Mouse (Mus musculus): ENCODE results near the gene Ctxn2. TPM values are rescaled to one million over a fixed set of nuclear protein-coding genes. Genes with fewer than 3 reads are reported as not detected.

Ctxn2 gene
- total and polyA plus RNA-seq, 3 experiments, result not detected

GRCm38 (mm10) chr2:125122288-125122623 is 14.2 kb upstream of the Ctxn2 start:
- Histone ChIP-seq H3K27me3 (replicated peaks) (no peaks in the 10 kb centered on the region), H3K4me2 (ENCODE audit: insufficient read depth, low read depth, poor library complexity, severe bottlenecking) (no peak overlapping the region), H3K27ac (ENCODE audit: insufficient read depth, low read depth) (no peak overlapping the region), H3K79me2 (replicated peaks; ENCODE audit: control insufficient read depth, extremely low read depth, insufficient read depth, poor library complexity, severe bottlenecking) (no peaks in the 10 kb centered on the region), H3K9ac (ENCODE audit: insufficient read depth, low read depth) (no peak overlapping the region), H3K4me3 (replicated peaks in 1 of 3; ENCODE audit: low read depth in 2 of 3, low read length in 2 of 3, poor library complexity in 1 of 3) (no peak overlapping the region), H3K9me3 (replicated peaks; ENCODE audit: low read length) (peaks cover 13% of the 10 kb centered on the region), H3K4me1 (ENCODE audit: control insufficient read depth in 1 of 2, insufficient read depth in 2 of 2) (no peaks in the 10 kb centered on the region), H3K36me3 (replicated peaks in 1 of 2; ENCODE audit: control insufficient read depth in 1 of 2, insufficient read depth in 1 of 2, low read length in 1 of 2) (no peaks in the 10 kb centered on the region)
- TF ChIP-seq TCF12 (IDR thresholded peaks at IDR 0.05; ENCODE audit: low read depth, low read length) (no peak), CHD1 (IDR thresholded peaks at IDR 0.05; ENCODE audit: low read depth, low read length) (no peak), CHD2 (IDR thresholded peaks at IDR 0.05; ENCODE audit: low read length) (no peak)
- in situ Hi-C loops (cut with MboI; ENCODE audit: low pct_ligation_motif_present, low pct_unique_long_range_greater_than_20kb, low sequenced_read_pairs), result no loop called here
- dilution Hi-C loops (cut with MboI; ENCODE audit: extremely low pct_ligation_motif_present, extremely low pct_unique_long_range_greater_than_20kb, low sequenced_read_pairs), result no loop called here
- no peak for DNase-seq (ENCODE audit: extremely low read depth)

- dilution Hi-C loops (cut with MboI; ENCODE audit: extremely low pct_ligation_motif_present, extremely low pct_unique_long_range_greater_than_20kb, low sequenced_read_pairs), result no loop called here
- no peak overlapping the region for H3K4me2 ChIP-seq (ENCODE audit: insufficient read depth, low read depth, poor library complexity, severe bottlenecking)
- in situ Hi-C loops (cut with MboI; ENCODE audit: low pct_ligation_motif_present, low pct_unique_long_range_greater_than_20kb, low sequenced_read_pairs), result no loop called here
- H3K9ac ChIP-seq (ENCODE audit: insufficient read depth, low read depth), result no peak overlapping the region
- H3K36me3 ChIP-seq (replicated peaks in 1 of 2; ENCODE audit: control insufficient read depth in 1 of 2, insufficient read depth in 1 of 2, low read length in 1 of 2), result no peaks in the 10 kb centered on the region
- H3K4me3 ChIP-seq (replicated peaks in 1 of 3; ENCODE audit: low read depth in 2 of 3, low read length in 2 of 3, poor library complexity in 1 of 3), result no peak overlapping the region
- no peak for DNase-seq (ENCODE audit: extremely low read depth)
- H3K27ac ChIP-seq (ENCODE audit: insufficient read depth, low read depth), result no peak overlapping the region
- no peaks in the 10 kb centered on the region for H3K4me1 ChIP-seq (ENCODE audit: control insufficient read depth in 1 of 2, insufficient read depth in 2 of 2)
- H3K27me3 ChIP-seq (replicated peaks), result no peaks in the 10 kb centered on the region
- H3K79me2 ChIP-seq (replicated peaks; ENCODE audit: control insufficient read depth, extremely low read depth, insufficient read depth, poor library complexity, severe bottlenecking), result no peaks in the 10 kb centered on the region
- no peak for TF ChIP-seq CHD2 (IDR thresholded peaks at IDR 0.05; ENCODE audit: low read length)
- no peak for TF ChIP-seq ZKSCAN1 (IDR thresholded peaks at IDR 0.05; ENCODE audit: borderline replicate concordance, low read depth, low read length)
- no peak for TF ChIP-seq USF1 (IDR thresholded peaks at IDR 0.05; ENCODE audit: low read depth, low read length)
- TF ChIP-seq NRF1 (IDR thresholded peaks at IDR 0.05; ENCODE audit: low read depth, low read length), result no peak
- no peak for TF ChIP-seq POLR2AphosphoS2 (IDR thresholded peaks at IDR 0.05; ENCODE audit: low read depth, low read length)
- TF ChIP-seq CTCF (conservative IDR thresholded peaks at IDR 0.05 in 1 of 2, IDR thresholded peaks at IDR 0.05 in 1 of 2; ENCODE audit: low read depth in 2 of 2, low read length in 2 of 2), result no peak
- TF ChIP-seq MXI1 (IDR thresholded peaks at IDR 0.05; ENCODE audit: low read depth, low read length), result no peak
- no peak for TF ChIP-seq MYC (IDR thresholded peaks at IDR 0.05; ENCODE audit: low read depth, low read length)
- TF ChIP-seq ZMIZ1 (IDR thresholded peaks at IDR 0.05; ENCODE audit: low read depth, low read length), result no peak
- no peak for TF ChIP-seq JUND (conservative IDR thresholded peaks at IDR 0.05; ENCODE audit: low read depth, low read length)
- no peak for TF ChIP-seq NELFE (IDR thresholded peaks at IDR 0.05; ENCODE audit: low read depth, low read length)
- no peak for TF ChIP-seq MAX (IDR thresholded peaks at IDR 0.05; ENCODE audit: low read length)
- TF ChIP-seq BHLHE40 (IDR thresholded peaks at IDR 0.05; ENCODE audit: low read depth, low read length), result no peak
- TF ChIP-seq RAD21 (IDR thresholded peaks at IDR 0.05; ENCODE audit: low read depth, low read length), result no peak
- no peak for TF ChIP-seq POLR2A (IDR thresholded peaks at IDR 0.05; ENCODE audit: low read depth, low read length)
- TF ChIP-seq JUN (IDR thresholded peaks at IDR 0.05; ENCODE audit: insufficient read depth, low read depth, low read length), result no peak
- no peak for TF ChIP-seq RCOR1 (conservative IDR thresholded peaks at IDR 0.05; ENCODE audit: low read depth, low read length)
- no peak for TF ChIP-seq ZC3H11A (IDR thresholded peaks at IDR 0.05; ENCODE audit: low read depth, low read length)
- H3K9me3 ChIP-seq (replicated peaks; ENCODE audit: low read length), result peaks cover 13% of the 10 kb centered on the region
These were observed 13.6 kb upstream of the Ctxn2 start for GRCm38 (mm10) chr2:125122624-125123476.
